Mouse (Mus musculus): ENCODE measurements around the gene Galnt3.

GRCm38 (mm10) chr2:66165025-66165424, 40.2 kb upstream of the Galnt3 start:
- TF ChIP-seq GATA1 (IDR thresholded peaks at IDR 0.05; ENCODE audit: borderline replicate concordance, low read length) (no peak), FLI1 (IDR thresholded peaks at IDR 0.05; ENCODE audit: low read length) (no peak)
